Mouse (Mus musculus) stomach, embryonic 14.5 days (tissue): ENCODE results near the gene Fcer1g. TPM values are rescaled to one million over a fixed set of nuclear protein-coding genes. Genes with fewer than 3 reads are reported as not detected.

Experiments
- ATAC-seq: fragments of 200-750 bp; cut with Nextera tagmentation; 2 replicates; pipeline ENCODE4 v1.8.0; 2017; ENCODE audit warnings: low read depth, moderate TSS enrichment; ENCODE audit not compliant: insufficient number of reproducible peaks, insufficient read depth, low FRiP score
- H3K27ac ChIP-seq: fragments of 300-500 bp; sonication (generic); 2 replicates; pipeline ENCODE4 v1.5.1; 2014; ENCODE audit warnings: mild to moderate bottlenecking, low read length, moderate library complexity, mixed read lengths
- H3K27me3 ChIP-seq: fragments of 300-500 bp; sonication (generic); 2 replicates; pipeline ENCODE4 v1.6.1; 2014; ENCODE audit warnings: low read length, control low read depth, mixed read lengths; ENCODE audit not compliant: control insufficient read depth, insufficient read depth
- H3K36me3 ChIP-seq: fragments of 300-500 bp; sonication (generic); 2 replicates; pipeline ENCODE4 v1.6.1; 2014; ENCODE audit warnings: mild to moderate bottlenecking, control low read depth, low read length, moderate library complexity, mixed read lengths; ENCODE audit not compliant: control insufficient read depth, insufficient read depth
- H3K4me1 ChIP-seq: fragments of 300-500 bp; sonication (generic); 2 replicates; pipeline ENCODE4 v1.6.1; 2014; ENCODE audit warnings: low read length, control low read depth, mixed read lengths; ENCODE audit not compliant: control insufficient read depth, insufficient read depth
- H3K4me2 ChIP-seq: fragments of 300-500 bp; sonication (generic); replicated peaks from 2 replicates; pipeline ENCODE4 v1.6.1; 2014; ENCODE audit warnings: low read depth, low read length, control low read depth
- H3K4me3 ChIP-seq: fragments of 300-500 bp; sonication (generic); 2 replicates; pipeline ENCODE4 v1.5.1; 2014; ENCODE audit warnings: low read depth, low read length, control low read depth
- H3K9ac ChIP-seq: fragments of 300-500 bp; sonication (generic); replicated peaks from 2 replicates; pipeline ENCODE4 v1.6.1; 2014; ENCODE audit warnings: low read depth, mild to moderate bottlenecking, control low read depth, low read length, moderate library complexity, mixed read lengths
- H3K9me3 ChIP-seq: fragments of 300-500 bp; sonication (generic); 2 replicates; pipeline ENCODE4 v1.6.1; 2016; ENCODE audit warnings: low read depth, low read length, control low read depth; ENCODE audit not compliant: control insufficient read depth
- WGBS: fragments of 180-500 bp; shearing (Covaris S2); extraction: QIAGEN DNeasy Blood & Tissue Kit; methylation state at CpG from one replicate; pipeline ENCODE4 v1.1.7; 2014; 5-methylcytosine and 5-hydroxymethylcytosine counted together
- polyA plus RNA-seq: library from polyadenylated mRNA; unstranded; fragments of >200 nt; fragmentation: Nextera tagmentation; extraction: Ambion mirVana; gene quantifications from 2 replicates; pipeline ENCODE4 v1.2.1, GENCODE M21; 2014

The Fcer1g gene
- polyA plus RNA-seq, 1 experiment from 2014 or later = 52.5 TPM

GRCm38 (mm10) chr1:171279012-171279705, 45.0 kb upstream of the Fcer1g start:
- Histone ChIP-seq H3K36me3 (peaks cover 64% of the 10 kb centered on the region), H3K27ac (no peak overlapping the region), H3K9me3 (no peaks in the 10 kb centered on the region), H3K9ac (no peak overlapping the region), H3K27me3 (no peaks in the 10 kb centered on the region), H3K4me3 (peak overlapping the region; percentile 45; the same call in 1 of the 2 replicates), H3K4me2 (no peak overlapping the region), H3K4me1 (peaks cover 15% of the 10 kb centered on the region)
- no peak for ATAC-seq
- 89% methylated on average over 14 of the region's 14 CpGs for WGBS

- H3K4me1 ChIP-seq = peaks cover 15% of the 10 kb centered on the region
- H3K9ac ChIP-seq = no peak overlapping the region
- no peak overlapping the region for H3K27ac ChIP-seq
- no peaks in the 10 kb centered on the region for H3K27me3 ChIP-seq
- no peak overlapping the region for H3K4me2 ChIP-seq
- no peak overlapping the region for H3K4me3 ChIP-seq
- 91% methylated on average over 8 of the region's 8 CpGs for WGBS
- H3K36me3 ChIP-seq = peaks cover 65% of the 10 kb centered on the region
- no peaks in the 10 kb centered on the region for H3K9me3 ChIP-seq
- ATAC-seq = no peak
Measured at GRCm38 (mm10) chr1:171278436-171278835, 44.3 kb upstream of the Fcer1g start.

- Histone ChIP-seq H3K9me3 (no peaks in the 10 kb centered on the region), H3K36me3 (peaks cover 63% of the 10 kb centered on the region), H3K4me2 (no peak overlapping the region), H3K4me3 (no peak overlapping the region), H3K4me1 (peaks cover 15% of the 10 kb centered on the region), H3K27ac (no peak overlapping the region), H3K9ac (no peak overlapping the region), H3K27me3 (no peaks in the 10 kb centered on the region)
- no peak for ATAC-seq
- 90% methylated on average over 10 of the region's 10 CpGs for WGBS
Measured at GRCm38 (mm10) chr1:171277736-171278135, 43.6 kb upstream of the Fcer1g start.

GRCm38 (mm10) chr1:171276110-171276748, 42.1 kb upstream of the Fcer1g start:
- ATAC-seq = no peak
- H3K36me3 ChIP-seq = peaks cover 56% of the 10 kb centered on the region
- WGBS = 91% methylated on average over 14 of the region's 14 CpGs
- H3K27ac ChIP-seq = no peak overlapping the region
- H3K4me1 ChIP-seq = peaks cover 18% of the 10 kb centered on the region
- H3K27me3 ChIP-seq = no peaks in the 10 kb centered on the region
- H3K4me2 ChIP-seq = no peak overlapping the region
- H3K4me3 ChIP-seq = no peak overlapping the region
- H3K9ac ChIP-seq = no peak overlapping the region
- no peaks in the 10 kb centered on the region for H3K9me3 ChIP-seq

DNA sequence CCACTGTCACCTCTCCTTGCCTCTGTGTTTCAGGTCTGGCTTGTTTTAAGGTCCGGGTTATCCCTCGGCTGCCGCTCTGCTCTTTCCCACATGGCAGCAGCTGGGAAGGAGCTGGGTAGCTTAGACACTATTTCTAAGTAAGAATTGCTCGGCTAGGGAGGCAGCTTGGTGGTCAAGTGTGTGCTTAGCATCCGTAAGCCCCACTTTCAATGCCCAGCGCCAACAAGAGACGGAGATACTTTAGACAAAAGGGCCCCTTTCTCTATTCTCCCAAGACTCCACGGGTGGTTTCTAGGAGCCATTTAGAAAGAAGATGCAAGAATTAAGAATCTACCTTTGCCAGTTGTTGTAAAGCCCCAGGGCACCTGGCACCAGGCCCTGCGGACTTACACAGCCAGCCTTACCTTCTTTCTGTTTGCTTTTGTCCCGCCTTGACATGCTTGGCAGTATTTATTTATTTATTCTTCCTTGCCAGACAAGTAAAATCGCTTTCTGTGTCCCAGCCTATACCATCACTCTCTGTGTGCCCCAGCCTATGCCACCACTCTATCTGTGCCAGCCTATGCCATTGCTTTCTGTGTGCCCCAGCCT, 41.1 kb upstream of the Fcer1g start:
- no peaks in the 10 kb centered on the region for H3K9me3 ChIP-seq
- peaks cover 56% of the 10 kb centered on the region for H3K36me3 ChIP-seq

DNA sequence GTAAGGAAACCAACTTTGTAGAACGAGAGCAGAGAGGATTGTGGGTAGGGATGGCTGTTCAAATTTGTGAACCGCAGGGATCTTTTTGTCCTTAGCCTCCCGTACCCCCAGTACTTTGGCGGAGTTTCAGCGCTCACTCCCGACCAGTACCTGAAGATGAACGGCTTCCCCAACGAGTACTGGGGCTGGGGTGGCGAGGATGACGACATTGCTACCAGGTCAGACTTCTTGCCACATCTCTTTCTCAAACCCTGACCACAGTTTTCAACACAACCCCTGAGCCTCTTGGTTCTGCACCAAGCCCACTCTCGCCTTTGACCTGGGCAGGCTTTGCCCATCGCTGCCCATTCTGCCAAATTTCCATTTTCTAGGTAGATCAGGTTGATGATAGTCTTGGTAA, 40.0 kb upstream of the Fcer1g start:
- no peak for ATAC-seq
- no peaks in the 10 kb centered on the region for H3K27me3 ChIP-seq
- no peaks in the 10 kb centered on the region for H3K9me3 ChIP-seq

More for the DNA sequence above, 41.1 kb upstream of the Fcer1g start:
- Histone ChIP-seq H3K4me3 (no peak overlapping the region), H3K27me3 (no peaks in the 10 kb centered on the region), H3K4me1 (peaks cover 21% of the 10 kb centered on the region), H3K4me2 (no peak overlapping the region), H3K9ac (no peak overlapping the region), H3K27ac (no peak overlapping the region)
- ATAC-seq = no peak
- WGBS = 85% methylated on average over 11 of the region's 11 CpGs

DNA sequence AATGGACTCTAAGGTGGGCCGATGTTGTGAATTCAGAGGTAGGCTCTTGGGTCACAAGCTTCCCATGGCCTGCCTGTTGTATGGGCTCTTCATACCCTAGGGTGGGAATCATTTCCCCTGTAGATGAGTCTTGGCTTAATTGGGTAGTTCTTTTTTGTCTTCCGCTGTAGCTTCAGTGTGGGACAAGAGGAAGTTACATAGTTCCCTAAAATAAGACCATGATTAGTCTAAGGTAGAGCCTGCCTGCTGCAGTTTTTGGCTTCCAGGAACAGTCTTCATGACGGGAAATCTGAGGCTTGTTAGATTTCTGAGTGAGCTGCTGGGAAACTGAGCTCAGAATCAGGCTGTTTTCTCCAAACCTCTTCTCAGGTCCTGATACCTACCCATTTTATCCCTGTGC, 37.9 kb upstream of the Fcer1g start:
- H3K4me3 ChIP-seq = no peak overlapping the region
- ATAC-seq = no peak
- no peaks in the 10 kb centered on the region for H3K9me3 ChIP-seq
- H3K9ac ChIP-seq = no peak overlapping the region
- no peaks in the 10 kb centered on the region for H3K27me3 ChIP-seq
- peaks cover 39% of the 10 kb centered on the region for H3K36me3 ChIP-seq
- H3K4me1 ChIP-seq = peaks cover 12% of the 10 kb centered on the region
- peak overlapping the region; percentile 85; the same call in 1 of the 2 replicates for H3K4me2 ChIP-seq
- no peak overlapping the region for H3K27ac ChIP-seq
- 88% methylated on average over 3 of the region's 3 CpGs for WGBS

More for the DNA sequence above, 40.0 kb upstream of the Fcer1g start:
- H3K4me3 ChIP-seq = no peak overlapping the region
- no peak overlapping the region for H3K27ac ChIP-seq
- WGBS = 90% methylated on average over 12 of the region's 12 CpGs
- peaks cover 12% of the 10 kb centered on the region for H3K4me1 ChIP-seq
- peaks cover 56% of the 10 kb centered on the region for H3K36me3 ChIP-seq
- no peak overlapping the region for H3K9ac ChIP-seq
- H3K4me2 ChIP-seq = no peak overlapping the region

DNA sequence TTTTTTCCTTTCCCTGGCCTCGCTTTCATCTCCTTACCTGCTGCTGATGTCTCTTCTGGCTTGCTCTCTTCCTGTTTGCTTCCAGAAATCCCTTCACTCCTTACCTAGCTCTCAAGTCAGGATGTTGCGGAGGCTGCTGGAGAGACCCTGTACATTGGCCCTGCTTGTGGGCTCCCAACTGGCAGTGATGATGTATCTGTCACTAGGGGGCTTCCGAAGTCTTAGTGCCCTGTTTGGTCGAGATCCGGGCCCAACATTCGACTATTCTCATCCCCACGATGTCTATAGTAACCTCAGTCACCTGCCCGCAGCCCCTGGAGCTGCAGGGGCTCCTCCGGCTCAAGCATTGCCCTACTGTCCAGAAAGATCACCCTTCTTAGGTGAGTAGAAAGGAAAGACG, 37.5 kb upstream of the Fcer1g start:
- ATAC-seq = no peak
- peaks cover 34% of the 10 kb centered on the region for H3K36me3 ChIP-seq

More for the DNA sequence above, 37.5 kb upstream of the Fcer1g start:
- H3K4me1 ChIP-seq = peaks cover 12% of the 10 kb centered on the region
- H3K9me3 ChIP-seq = no peaks in the 10 kb centered on the region
- no peaks in the 10 kb centered on the region for H3K27me3 ChIP-seq
- peak overlapping the region; percentile 70; the same call in 1 of the 2 replicates for H3K4me3 ChIP-seq
- no peak overlapping the region for H3K9ac ChIP-seq
- 66% methylated on average over 10 of the region's 10 CpGs for WGBS
- H3K4me2 ChIP-seq = peak overlapping the region; percentile 85
- no peak overlapping the region for H3K27ac ChIP-seq
